Mouse (Mus musculus) heart, adult 2 months (tissue): ENCODE data around the gene Trpc1.
A peak's percentile ranks its signal among the peaks of the same experiment; 100 is the strongest.

Experiments used
- CTCF ChIP-seq: fragments of 200-600 bp; IDR thresholded peaks from 2 replicates; pipeline ENCODE4 v1.8.1; 2022; ENCODE audit warnings: antibody characterized with exemption, mild to moderate bottlenecking, moderate library complexity
- EP300 ChIP-seq: fragments of 200-500 bp; IDR thresholded peaks from 2 replicates; pipeline ENCODE4 v1.6.1; 2011; ENCODE audit warnings: low read depth, low read length, control low read depth; ENCODE audit not compliant: insufficient read depth
- POLR2A ChIP-seq: fragments of 200-500 bp; IDR thresholded peaks from 2 replicates; pipeline ENCODE4 v1.6.1; 2011; ENCODE audit warnings: mild to moderate bottlenecking, low read depth, low read length, control low read depth; ENCODE audit not compliant: insufficient read depth

GRCm38 (mm10) chr9:95708943-95709342, 41.2 kb downstream of the Trpc1 start:
- TF ChIP-seq POLR2A (no peak), CTCF (peak; percentile 22; the same call in 1 of the 2 replicates), EP300 (no peak)
